Mouse (Mus musculus) C2C12 (cell line): ENCODE results near the gene Wnt2b. TPM values are rescaled to one million over a fixed set of nuclear protein-coding genes. Genes with fewer than 3 reads are reported as not detected.

Experiments used
- H3K27me3 ChIP-seq: one replicate; pipeline ENCODE4 v1.6.1; 2011; ENCODE audit not compliant: control insufficient read depth, insufficient read depth, insufficient read length
- H3K36me3 ChIP-seq: one replicate; pipeline ENCODE4 v1.6.1; 2011; ENCODE audit not compliant: control insufficient read depth, insufficient read depth
- H3K4me3 ChIP-seq: one replicate; pipeline ENCODE4 v1.5.1; 2011; ENCODE audit warnings: mild to moderate bottlenecking, control low read depth; ENCODE audit not compliant: poor library complexity, insufficient read depth, severe bottlenecking
- H3K79me2 ChIP-seq: one replicate; pipeline ENCODE4 v1.6.1; 2011; ENCODE audit not compliant: control insufficient read depth, insufficient read depth
- H3K79me3 ChIP-seq: one replicate; pipeline ENCODE4 v1.6.1; 2011; ENCODE audit warnings: low read depth, control low read depth
- H3ac ChIP-seq: one replicate; pipeline ENCODE3; 2011; ENCODE audit warnings: low read depth; ENCODE audit not compliant: control insufficient read depth, insufficient read length
- CEBPB ChIP-seq: IDR thresholded peaks from one replicate; pipeline ENCODE4 v1.6.1; 2011; ENCODE audit warnings: low read depth, mild to moderate bottlenecking, control low read depth, moderate library complexity
- CTCF ChIP-seq: IDR thresholded peaks from one replicate; pipeline ENCODE4 v1.5.1; 2011; ENCODE audit not compliant: control insufficient read depth, insufficient read depth, insufficient read length
- FOSL1 ChIP-seq: IDR thresholded peaks from one replicate; pipeline ENCODE4 v1.8.0; 2011; ENCODE audit warnings: mild to moderate bottlenecking, low read length; ENCODE audit not compliant: poor library complexity, insufficient read depth, severe bottlenecking
- MAX ChIP-seq: IDR thresholded peaks from one replicate; pipeline ENCODE4 v1.6.1; 2011; ENCODE audit warnings: mild to moderate bottlenecking, control low read depth
- MYOD1 ChIP-seq: IDR thresholded peaks from one replicate; pipeline ENCODE4 v1.6.1; 2011; ENCODE audit warnings: low read depth; ENCODE audit not compliant: control insufficient read depth, insufficient read length
- MYOG ChIP-seq: IDR thresholded peaks from one replicate; pipeline ENCODE4 v1.6.1; 2011; ENCODE audit not compliant: control insufficient read depth, insufficient read length; ENCODE audit errors: extremely low read depth
- USF1 ChIP-seq: IDR thresholded peaks from one replicate; pipeline ENCODE4 v1.6.1; 2011; ENCODE audit warnings: low read depth, mild to moderate bottlenecking, control low read depth, moderate library complexity
- polyA plus RNA-seq: library from polyadenylated mRNA; unstranded; fragments of >200 nt; fragmentation: generic; extraction: Trizol; gene quantifications from one replicate; pipeline ENCODE4 v1.2.1, GENCODE M21; 2012; ENCODE audit warnings: missing spikeins

Gene Wnt2b
- polyA plus RNA-seq, 1 experiment: 0.08 TPM

GRCm38 (mm10) chr3:104937728-104938305 is 23.9 kb downstream of the Wnt2b start:
- peaks cover 16% of the 10 kb centered on the region for H3K36me3 ChIP-seq

GRCm38 (mm10) chr3:104929385-104929784 is 32.3 kb downstream of the Wnt2b start:
- Histone ChIP-seq H3K4me3 (no peak overlapping the region), H3K27me3 (no peaks in the 10 kb centered on the region), H3K79me2 (no peaks in the 10 kb centered on the region), H3K79me3 (no peaks in the 10 kb centered on the region), H3K36me3 (peaks cover 20% of the 10 kb centered on the region), H3ac (no peak overlapping the region)
- TF ChIP-seq CEBPB: no peak
- TF ChIP-seq MYOG: no peak
- no peak for TF ChIP-seq FOSL1
- TF ChIP-seq MYOD1: no peak
- no peak for TF ChIP-seq USF1
- TF ChIP-seq CTCF: no peak
- no peak for TF ChIP-seq MAX

More at GRCm38 (mm10) chr3:104937728-104938305, 23.9 kb downstream of the Wnt2b start:
- Histone ChIP-seq H3K79me2 (no peaks in the 10 kb centered on the region), H3K79me3 (no peaks in the 10 kb centered on the region), H3ac (no peak overlapping the region), H3K27me3 (no peaks in the 10 kb centered on the region), H3K4me3 (no peak overlapping the region)
- TF ChIP-seq CEBPB (no peak), MYOD1 (no peak), USF1 (no peak), MAX (no peak), FOSL1 (no peak), CTCF (no peak), MYOG (no peak)

- Histone ChIP-seq H3K4me3 (no peak overlapping the region), H3K27me3 (no peaks in the 10 kb centered on the region), H3K79me3 (no peaks in the 10 kb centered on the region), H3K79me2 (no peaks in the 10 kb centered on the region), H3K36me3 (no peaks in the 10 kb centered on the region), H3ac (no peak overlapping the region)
- TF ChIP-seq CEBPB: no peak
Measured at GRCm38 (mm10) chr3:104914986-104915385, 46.7 kb downstream of the Wnt2b start.

- H3K4me3 ChIP-seq: no peak overlapping the region
- no peaks in the 10 kb centered on the region for H3K79me3 ChIP-seq
- H3K79me2 ChIP-seq: no peaks in the 10 kb centered on the region
- H3K27me3 ChIP-seq: no peaks in the 10 kb centered on the region
- H3K36me3 ChIP-seq: peaks cover 14% of the 10 kb centered on the region
- no peak overlapping the region for H3ac ChIP-seq
- TF ChIP-seq FOSL1 (no peak), MYOD1 (no peak), CEBPB (no peak), MYOG (no peak), CTCF (no peak), MAX (no peak), USF1 (no peak)
Measured at GRCm38 (mm10) chr3:104909195-104909594, 52.5 kb downstream of the Wnt2b start.

GRCm38 (mm10) chr3:104906007-104906406 is 55.7 kb downstream of the Wnt2b start:
- Histone ChIP-seq H3K36me3 (peaks cover 14% of the 10 kb centered on the region), H3K79me2 (no peaks in the 10 kb centered on the region), H3ac (no peak overlapping the region), H3K79me3 (no peaks in the 10 kb centered on the region), H3K4me3 (no peak overlapping the region), H3K27me3 (no peaks in the 10 kb centered on the region)
- TF ChIP-seq MAX: no peak

GRCm38 (mm10) chr3:104905389-104905788 is 56.3 kb downstream of the Wnt2b start:
- no peak overlapping the region for H3ac ChIP-seq
- peaks cover 14% of the 10 kb centered on the region for H3K36me3 ChIP-seq
- H3K4me3 ChIP-seq: no peak overlapping the region
- H3K79me2 ChIP-seq: no peaks in the 10 kb centered on the region
- TF ChIP-seq MYOG: no peak
- no peak for TF ChIP-seq USF1
- no peak for TF ChIP-seq MYOD1
- TF ChIP-seq CTCF: no peak
- TF ChIP-seq MAX: no peak
- no peak for TF ChIP-seq FOSL1
- TF ChIP-seq CEBPB: no peak
- no peaks in the 10 kb centered on the region for H3K27me3 ChIP-seq
- no peaks in the 10 kb centered on the region for H3K79me3 ChIP-seq

GRCm38 (mm10) chr3:104901154-104901553 is 60.6 kb downstream of the Wnt2b start:
- TF ChIP-seq MYOD1: no peak
- TF ChIP-seq CEBPB: no peak
- TF ChIP-seq MAX: no peak

More at GRCm38 (mm10) chr3:104901154-104901553, 60.6 kb downstream of the Wnt2b start:
- H3K4me3 ChIP-seq: no peak overlapping the region
- H3K27me3 ChIP-seq: no peaks in the 10 kb centered on the region
- H3ac ChIP-seq: no peak overlapping the region
- H3K36me3 ChIP-seq: peaks cover 31% of the 10 kb centered on the region
- H3K79me2 ChIP-seq: no peaks in the 10 kb centered on the region
- no peaks in the 10 kb centered on the region for H3K79me3 ChIP-seq
